Mouse (Mus musculus): ENCODE measurements around the gene Vars2. TPM values are rescaled to one million over a fixed set of nuclear protein-coding genes. Genes with fewer than 3 reads are reported as not detected.
A peak's percentile ranks its signal among the peaks of the same experiment; 100 is the strongest.

Gene Vars2
- polyA plus RNA-seq (2015; fragmentation: Nextera tagmentation; extraction: Ambion mirVana), result 14.3 and 14.4 TPM in 2 replicates

DNA sequence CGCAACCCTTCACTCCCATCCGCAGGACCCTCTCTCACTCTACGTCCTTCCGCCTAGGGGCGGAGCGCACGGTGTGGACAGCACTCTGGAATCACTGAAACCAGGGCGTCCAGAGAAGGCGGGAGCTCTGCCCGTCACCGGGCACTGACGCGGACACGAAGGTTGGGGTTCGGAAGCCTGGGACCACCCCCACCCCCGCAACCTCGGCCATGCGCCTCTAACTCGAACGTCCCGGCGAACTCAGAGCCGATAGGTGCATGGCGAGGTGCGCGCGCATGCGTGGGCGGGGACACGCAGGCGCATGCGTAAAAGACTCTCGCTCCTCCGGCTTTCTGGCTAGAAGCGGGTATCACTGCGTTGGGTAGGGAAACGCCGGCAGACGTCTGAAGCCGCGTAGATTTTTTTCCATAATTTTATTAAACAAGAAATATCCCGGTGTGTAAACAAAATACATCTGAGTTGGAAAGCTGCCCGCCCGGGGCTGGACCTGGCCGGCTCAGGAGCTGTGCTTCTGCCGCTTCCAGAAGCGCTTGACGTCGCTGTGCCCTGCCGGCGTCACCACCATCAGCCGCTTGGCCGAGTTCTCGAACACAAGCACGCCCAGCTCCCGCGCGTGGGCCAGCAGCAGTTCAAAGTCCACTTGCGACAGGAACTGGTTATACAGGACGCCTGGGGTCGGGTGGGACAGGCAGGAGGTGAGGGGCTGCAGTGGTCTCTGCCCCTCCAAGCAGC, at the start of gene Vars2:
Vars2 (minus strand) TSS at position 259 of the 732 bp plus-strand sequence.
- peak within 1 kb of the TSS; percentile 84 for H3K27ac ChIP-seq

DNA sequence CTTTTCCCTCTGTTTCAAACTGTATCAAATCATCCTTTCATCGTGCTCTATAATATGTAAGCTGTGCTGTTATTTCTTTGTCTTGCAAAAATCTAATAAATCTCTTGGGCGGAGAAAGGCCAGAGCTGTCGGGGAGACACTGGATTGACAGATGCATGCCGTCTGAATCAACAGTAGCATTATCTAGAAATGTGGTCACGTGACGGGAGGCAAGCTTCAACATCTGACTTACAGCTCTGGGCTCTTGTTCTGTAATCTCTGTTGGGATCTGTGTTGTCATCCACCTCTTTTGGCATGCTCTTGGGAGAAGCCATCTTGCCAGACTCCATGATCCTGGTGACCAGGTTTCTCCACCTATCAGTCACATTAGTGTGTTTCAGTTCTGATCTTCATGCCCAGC, 49.7 kb upstream of the Vars2 start:
- ATAC-seq (ENCODE audit: insufficient number of reproducible peaks, low FRiP score, low TSS enrichment, low read depth), result no peak
- Histone ChIP-seq H3K4me2 (no peak overlapping the region), H3K36me3 (no peaks in the 10 kb centered on the region), H3K9me3 (no peaks in the 10 kb centered on the region), H3K9ac (no peak overlapping the region), H3K4me3 (no peak overlapping the region), H3K27ac (no peak overlapping the region), H3K27me3 (no peaks in the 10 kb centered on the region), H3K4me1 (peaks cover 15% of the 10 kb centered on the region)
- 68% methylated on average over 6 of the region's 6 CpGs for WGBS

More for the DNA sequence above, at the start of gene Vars2:
- ATAC-seq (ENCODE audit: insufficient number of reproducible peaks, low FRiP score, low TSS enrichment, low read depth), result peak; percentile 85
- peaks cover 30% of the 10 kb centered on the region for H3K36me3 ChIP-seq
- under 1% methylated on average over 61 of the region's 61 CpGs for WGBS
- no peaks in the 10 kb centered on the region for H3K9me3 ChIP-seq
- H3K4me3 ChIP-seq, result peak within 1 kb of the TSS; percentile 77
- H3K27me3 ChIP-seq, result no peaks in the 10 kb centered on the region
- peaks cover 21% of the 10 kb centered on the region for H3K4me1 ChIP-seq
- H3K4me2 ChIP-seq, result peak within 1 kb of the TSS; percentile 94
- peak within 1 kb of the TSS; percentile 85 for H3K9ac ChIP-seq

DNA sequence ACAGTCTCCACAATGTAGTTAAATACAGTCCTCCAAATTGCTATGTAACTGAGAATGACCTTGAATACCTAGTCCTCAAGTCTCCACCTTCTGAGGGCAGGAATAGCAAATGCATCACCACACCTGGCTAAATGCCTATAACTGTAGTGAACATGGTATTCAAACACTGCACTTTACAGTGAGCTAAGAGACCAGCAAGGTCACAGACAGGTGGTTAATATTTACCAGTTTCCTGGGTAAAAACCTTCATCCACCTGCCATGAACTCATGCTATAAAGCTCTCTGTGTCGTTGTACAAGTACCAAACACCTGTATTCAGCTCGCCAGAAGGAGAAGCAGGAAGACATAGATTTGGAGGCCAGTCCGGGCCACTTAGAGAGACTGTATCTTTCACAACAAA, 48.7 kb upstream of the Vars2 start:
- Histone ChIP-seq H3K36me3 (no peaks in the 10 kb centered on the region), H3K9me3 (no peaks in the 10 kb centered on the region), H3K27ac (no peak overlapping the region), H3K9ac (no peak overlapping the region), H3K4me3 (no peak overlapping the region), H3K4me2 (no peak overlapping the region), H3K27me3 (no peaks in the 10 kb centered on the region), H3K4me1 (peaks cover 13% of the 10 kb centered on the region)
- 83% methylated on average over 3 of the region's 3 CpGs for WGBS
- ATAC-seq (ENCODE audit: insufficient number of reproducible peaks, low FRiP score, low TSS enrichment, low read depth), result no peak

DNA sequence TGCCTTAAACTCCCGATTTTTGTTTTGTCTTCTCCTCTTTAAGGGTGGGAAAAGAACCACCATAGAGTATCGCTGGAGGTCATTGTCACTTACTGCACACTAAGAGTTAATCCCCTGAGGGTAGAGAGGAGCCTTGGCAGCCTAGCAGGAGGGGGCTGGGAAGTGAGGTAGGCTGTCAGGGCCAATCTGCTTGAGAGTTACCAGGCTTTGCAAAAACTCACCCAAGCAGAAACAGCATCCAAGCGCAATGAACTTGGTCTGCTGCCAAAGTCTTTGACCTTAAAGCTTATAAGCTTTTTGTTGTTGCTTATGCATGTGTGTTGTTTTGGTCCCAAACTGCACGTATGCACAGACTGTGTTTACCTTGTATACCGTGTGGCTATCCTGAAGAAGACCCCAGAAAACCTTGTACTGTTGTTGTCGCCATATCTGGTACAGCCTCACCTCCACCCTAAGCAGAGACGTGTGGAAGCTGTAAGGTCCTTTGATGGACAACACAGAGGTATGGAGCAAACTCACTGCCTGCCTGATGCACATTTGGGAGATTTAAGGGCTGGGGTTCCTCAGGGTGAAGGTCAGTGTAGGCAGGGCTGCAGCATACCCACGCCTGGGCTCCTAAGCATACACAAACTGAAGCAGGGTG, 43.4 kb upstream of the Vars2 start:
- peaks cover 10% of the 10 kb centered on the region; the same call in 1 of the 2 replicates for H3K4me1 ChIP-seq
- H3K4me2 ChIP-seq, result no peak overlapping the region
- H3K4me3 ChIP-seq, result no peak overlapping the region
- no peak for ATAC-seq (ENCODE audit: insufficient number of reproducible peaks, low FRiP score, low TSS enrichment, low read depth)
- H3K27me3 ChIP-seq, result no peaks in the 10 kb centered on the region
- 38% methylated on average over 8 of the region's 8 CpGs for WGBS
- H3K9ac ChIP-seq, result no peak overlapping the region
- H3K9me3 ChIP-seq, result no peaks in the 10 kb centered on the region
- no peaks in the 10 kb centered on the region for H3K36me3 ChIP-seq
- no peak overlapping the region for H3K27ac ChIP-seq

DNA sequence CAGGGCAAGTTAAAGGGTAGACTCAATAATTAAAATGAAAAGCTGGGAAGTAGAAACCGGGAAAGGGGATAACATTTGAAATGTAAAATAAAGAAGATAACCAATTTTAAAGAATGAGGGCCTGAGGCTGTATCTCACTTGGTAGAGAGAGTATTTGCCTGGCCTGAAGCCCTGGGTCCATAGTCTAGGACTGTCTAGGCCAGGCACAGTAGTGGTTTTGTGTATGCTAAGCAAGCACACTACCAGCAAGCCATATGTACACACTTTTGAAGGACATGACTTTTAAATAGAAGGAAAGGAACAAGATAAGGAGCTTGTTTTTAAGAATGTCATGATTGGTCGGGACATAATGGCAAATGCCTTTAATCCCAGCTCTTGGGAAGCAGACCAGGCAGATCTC, 41.2 kb upstream of the Vars2 start:
- no peak for ATAC-seq (ENCODE audit: insufficient number of reproducible peaks, low FRiP score, low TSS enrichment, low read depth)
- peaks cover 28% of the 10 kb centered on the region for H3K4me1 ChIP-seq

DNA sequence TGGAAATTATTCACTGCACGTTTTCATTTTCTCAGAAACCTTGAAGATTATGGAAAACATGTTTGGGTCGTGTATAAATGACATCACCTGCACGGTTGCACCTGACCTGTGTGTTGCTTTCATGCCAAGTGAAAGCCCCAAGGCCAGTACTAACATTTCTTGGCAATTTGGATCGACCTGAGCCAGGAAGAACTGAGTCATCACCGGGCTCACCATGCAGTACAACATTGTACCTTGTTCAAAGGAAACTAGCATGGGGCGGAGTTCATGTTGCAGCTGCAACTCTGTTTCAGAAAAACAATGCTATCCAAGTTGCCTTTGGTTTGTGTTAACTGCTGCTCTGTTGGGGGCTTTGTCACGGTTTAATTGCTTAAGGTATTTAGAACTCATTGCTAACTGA, 40.5 kb upstream of the Vars2 start:
- H3K4me1 ChIP-seq, result peaks cover 31% of the 10 kb centered on the region
- H3K4me2 ChIP-seq, result no peak overlapping the region
- H3K27ac ChIP-seq, result no peak overlapping the region; the same call in 1 of the 2 replicates
- WGBS, result 44% methylated on average over 7 of the region's 7 CpGs
- no peak for ATAC-seq (ENCODE audit: insufficient number of reproducible peaks, low FRiP score, low TSS enrichment, low read depth)
- no peak overlapping the region for H3K4me3 ChIP-seq
- no peaks in the 10 kb centered on the region for H3K36me3 ChIP-seq
- H3K9ac ChIP-seq, result no peak overlapping the region
- no peaks in the 10 kb centered on the region for H3K27me3 ChIP-seq
- no peaks in the 10 kb centered on the region for H3K9me3 ChIP-seq

More for the DNA sequence above, 41.2 kb upstream of the Vars2 start:
- Histone ChIP-seq H3K4me2 (no peak overlapping the region), H3K9ac (no peak overlapping the region), H3K9me3 (no peaks in the 10 kb centered on the region), H3K27ac (no peak overlapping the region; the same call in 1 of the 2 replicates), H3K36me3 (no peaks in the 10 kb centered on the region), H3K27me3 (no peaks in the 10 kb centered on the region), H3K4me3 (no peak overlapping the region)
- WGBS, result 74% methylated on average over 2 of the region's 2 CpGs

DNA sequence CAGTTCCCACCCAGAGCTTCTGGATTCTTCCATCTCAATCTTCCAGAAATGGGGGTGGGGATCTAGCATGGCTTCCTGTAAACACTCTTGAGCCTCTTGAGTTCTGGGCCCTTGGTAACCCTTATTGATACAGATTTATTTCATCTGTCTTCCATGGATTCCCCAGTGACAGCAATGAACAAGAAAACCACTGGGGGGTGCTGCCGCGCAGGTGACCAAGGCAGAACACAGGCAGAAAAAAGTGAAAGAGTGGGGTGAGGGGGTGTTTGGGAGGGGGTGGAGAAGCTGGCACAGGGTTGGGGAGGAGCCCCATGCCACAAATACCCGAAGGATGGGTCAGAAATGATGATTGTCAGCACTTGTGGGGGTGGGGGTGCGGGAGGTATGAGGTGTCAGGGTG, 38.4 kb upstream of the Vars2 start:
- no peak overlapping the region for H3K27ac ChIP-seq
- no peak overlapping the region for H3K9ac ChIP-seq
- 31% methylated on average over 4 of the region's 4 CpGs for WGBS
- ATAC-seq (ENCODE audit: insufficient number of reproducible peaks, low FRiP score, low TSS enrichment, low read depth), result no peak
- H3K36me3 ChIP-seq, result no peaks in the 10 kb centered on the region
- no peaks in the 10 kb centered on the region for H3K9me3 ChIP-seq
- peaks cover 47% of the 10 kb centered on the region for H3K4me1 ChIP-seq
- H3K4me2 ChIP-seq, result no peak overlapping the region
- no peaks in the 10 kb centered on the region for H3K27me3 ChIP-seq
- H3K4me3 ChIP-seq, result no peak overlapping the region

DNA sequence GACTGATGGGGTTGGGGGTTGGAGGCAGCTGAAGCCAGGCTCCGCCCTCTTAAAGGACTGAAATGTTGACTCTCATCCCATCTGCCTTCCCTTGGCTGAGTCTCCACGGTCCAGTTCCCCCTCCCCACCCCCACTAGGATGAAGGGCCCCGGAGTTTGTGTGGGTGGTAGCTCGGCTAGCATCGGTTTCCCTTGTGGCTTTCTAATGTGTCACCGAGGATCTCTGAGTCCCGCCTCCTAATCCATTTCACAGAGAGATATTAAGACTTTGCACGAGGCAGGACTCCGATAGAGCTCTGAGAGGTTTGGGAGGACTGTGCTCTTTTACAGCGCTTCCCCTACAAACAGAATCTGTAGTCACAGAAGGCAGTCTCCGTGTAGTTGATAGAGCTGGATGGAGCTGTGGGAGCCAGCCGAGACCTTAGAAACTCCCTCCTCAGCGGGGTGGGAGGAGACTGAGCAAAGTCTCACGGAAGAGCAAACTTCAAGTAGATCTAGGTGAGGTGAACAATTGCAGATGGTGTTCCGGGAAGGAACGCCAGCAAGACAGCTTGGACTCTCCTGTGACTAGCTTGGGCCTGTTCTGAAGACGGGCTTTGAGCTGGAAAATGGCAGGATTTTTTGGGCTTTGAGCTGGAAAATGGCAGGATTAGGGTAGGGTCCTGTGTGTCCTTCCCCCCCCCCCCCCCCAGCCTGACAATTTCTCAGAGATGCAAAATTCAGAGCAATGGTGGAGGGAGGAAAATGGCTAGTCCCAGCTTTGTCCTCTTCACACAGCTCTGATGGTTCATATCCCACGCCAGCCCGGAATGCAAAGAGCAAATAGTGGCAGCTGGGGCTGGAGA, 37.5 kb upstream of the Vars2 start, which contains the start of gene Ddr1:
Ddr1 (minus strand) TSS at position 1 of the 844 bp plus-strand sequence.
- Histone ChIP-seq H3K4me2 (peak within 1 kb of the TSS; percentile 54), H3K4me1 (peaks cover 51% of the 10 kb centered on the region), H3K9me3 (no peaks in the 10 kb centered on the region), H3K27ac (peak within 1 kb of the TSS; percentile 75), H3K36me3 (no peaks in the 10 kb centered on the region), H3K9ac (0 out of 2 replicates have a peak within 1 kb of the TSS, but pooled peaks have one; percentile 4), H3K4me3 (peak within 1 kb of the TSS; percentile 33), H3K27me3 (no peaks in the 10 kb centered on the region)
- ATAC-seq (ENCODE audit: insufficient number of reproducible peaks, low FRiP score, low TSS enrichment, low read depth), result no peak
- WGBS, result 12% methylated on average over 19 of the region's 19 CpGs

DNA sequence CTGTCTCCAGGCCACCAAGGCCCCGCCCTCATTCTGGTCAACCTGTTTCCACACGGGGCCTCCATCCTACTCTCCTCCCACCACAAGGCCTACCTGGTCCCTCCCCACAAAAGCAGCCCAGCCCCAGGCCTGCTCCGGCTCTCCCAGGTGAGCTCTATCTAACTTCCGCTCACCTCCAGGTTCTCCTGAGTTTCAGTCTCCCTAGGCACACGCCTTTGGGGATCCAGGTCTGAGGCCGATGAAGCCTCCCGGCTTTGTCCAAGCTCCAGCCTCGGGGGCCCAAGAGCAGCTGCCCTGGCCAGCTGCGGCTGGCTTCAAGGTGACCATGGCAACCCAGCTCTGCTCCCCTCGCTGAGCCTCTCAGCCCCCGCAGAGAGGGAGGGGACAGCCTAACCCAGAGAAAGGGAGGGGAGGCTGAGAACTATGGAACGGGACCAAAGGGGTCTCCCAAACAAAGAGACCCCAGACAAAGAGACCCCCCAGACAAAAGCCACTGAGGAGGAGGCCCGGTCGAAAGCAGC, 36.4 kb upstream of the Vars2 start:
- H3K9ac ChIP-seq, result 0 out of 2 replicates have a peak overlapping the region, but pooled peaks have one; percentile 4
- H3K9me3 ChIP-seq, result no peaks in the 10 kb centered on the region
- no peaks in the 10 kb centered on the region for H3K27me3 ChIP-seq
- WGBS, result 5% methylated on average over 14 of the region's 14 CpGs
- H3K36me3 ChIP-seq, result no peaks in the 10 kb centered on the region; the same call in 1 of the 2 replicates
- H3K27ac ChIP-seq, result peak overlapping the region; percentile 75
- H3K4me1 ChIP-seq, result peaks cover 62% of the 10 kb centered on the region
- H3K4me2 ChIP-seq, result peak overlapping the region; percentile 54
- ATAC-seq (ENCODE audit: insufficient number of reproducible peaks, low FRiP score, low TSS enrichment, low read depth), result no peak
- H3K4me3 ChIP-seq, result peak overlapping the region; percentile 33

DNA sequence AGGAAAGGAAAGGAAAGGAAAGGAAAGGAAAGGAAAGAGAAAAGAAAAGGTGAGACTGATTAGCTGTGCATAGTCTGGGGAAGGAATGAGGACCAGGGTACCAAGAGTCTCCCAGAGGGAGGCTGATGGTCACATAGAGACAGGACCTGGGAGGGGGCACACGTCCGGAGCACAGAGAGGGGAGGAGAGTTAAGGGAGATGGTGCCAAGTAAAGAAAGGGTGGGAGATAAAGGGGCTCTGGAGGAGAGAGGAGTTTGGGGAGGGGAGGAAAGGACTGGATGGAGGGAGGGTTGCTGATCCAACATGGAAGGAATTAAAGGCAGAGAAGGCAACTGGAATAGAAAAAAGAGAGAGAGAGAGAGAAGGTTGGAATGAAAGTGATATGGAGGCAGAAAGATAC, 35.7 kb upstream of the Vars2 start:
- no peak overlapping the region for H3K9ac ChIP-seq
- ATAC-seq (ENCODE audit: insufficient number of reproducible peaks, low FRiP score, low TSS enrichment, low read depth), result no peak
- H3K36me3 ChIP-seq, result no peaks in the 10 kb centered on the region; the same call in 1 of the 2 replicates
- no peaks in the 10 kb centered on the region for H3K27me3 ChIP-seq
- no peaks in the 10 kb centered on the region for H3K9me3 ChIP-seq
- H3K4me2 ChIP-seq, result peak overlapping the region; percentile 72; the same call in 1 of the 2 replicates
- peaks cover 66% of the 10 kb centered on the region for H3K4me1 ChIP-seq
- peak overlapping the region; percentile 96 for H3K27ac ChIP-seq
- 25% methylated on average over 2 of the region's 2 CpGs for WGBS
- H3K4me3 ChIP-seq, result peak overlapping the region; percentile 61

DNA sequence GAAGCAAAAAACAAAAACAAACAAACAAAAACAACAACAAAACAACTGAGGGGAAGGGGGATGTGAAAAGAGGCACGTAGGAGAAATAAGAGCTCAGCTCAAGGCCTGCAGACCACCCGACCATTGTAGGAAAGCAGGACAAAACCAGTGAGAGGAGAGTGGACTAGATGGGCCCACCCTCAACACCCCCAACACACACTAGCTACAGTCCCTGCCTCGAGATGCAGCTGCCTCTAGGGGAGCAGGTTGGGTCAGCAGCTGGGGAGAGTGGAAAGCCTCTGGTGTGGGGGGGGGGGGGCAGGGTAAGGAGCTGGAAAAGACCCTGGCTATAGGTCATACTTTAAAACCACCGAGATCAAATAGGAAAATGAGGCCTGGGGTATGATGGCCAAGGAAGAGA, 35.2 kb upstream of the Vars2 start:
- Histone ChIP-seq H3K36me3 (no peaks in the 10 kb centered on the region; the same call in 1 of the 2 replicates), H3K9ac (peak overlapping the region; percentile 20), H3K27ac (peak overlapping the region; percentile 96), H3K4me3 (peak overlapping the region; percentile 61), H3K4me2 (peak overlapping the region; percentile 72), H3K4me1 (peaks cover 68% of the 10 kb centered on the region), H3K9me3 (no peaks in the 10 kb centered on the region), H3K27me3 (no peaks in the 10 kb centered on the region)
- no peak for ATAC-seq (ENCODE audit: insufficient number of reproducible peaks, low FRiP score, low TSS enrichment, low read depth)
- WGBS, result 13% methylated on average over 4 of the region's 4 CpGs
